Mouse (Mus musculus) cerebellum, adult 2 months (tissue): Measurements from ENCODE around the gene Syngr4.

Source experiments
- CTCF ChIP-seq: fragments of 200-500 bp; IDR thresholded peaks from 2 replicates; pipeline ENCODE4 v1.5.1; 2011; ENCODE audit warnings: low read depth, mild to moderate bottlenecking, control low read depth, low read length, moderate library complexity, borderline replicate concordance; ENCODE audit not compliant: insufficient read depth
- POLR2A ChIP-seq: fragments of 200-500 bp; IDR thresholded peaks from 2 replicates; pipeline ENCODE4 v1.6.1; 2011; ENCODE audit warnings: low read length, control low read depth, borderline replicate concordance; ENCODE audit not compliant: insufficient read depth

DNA sequence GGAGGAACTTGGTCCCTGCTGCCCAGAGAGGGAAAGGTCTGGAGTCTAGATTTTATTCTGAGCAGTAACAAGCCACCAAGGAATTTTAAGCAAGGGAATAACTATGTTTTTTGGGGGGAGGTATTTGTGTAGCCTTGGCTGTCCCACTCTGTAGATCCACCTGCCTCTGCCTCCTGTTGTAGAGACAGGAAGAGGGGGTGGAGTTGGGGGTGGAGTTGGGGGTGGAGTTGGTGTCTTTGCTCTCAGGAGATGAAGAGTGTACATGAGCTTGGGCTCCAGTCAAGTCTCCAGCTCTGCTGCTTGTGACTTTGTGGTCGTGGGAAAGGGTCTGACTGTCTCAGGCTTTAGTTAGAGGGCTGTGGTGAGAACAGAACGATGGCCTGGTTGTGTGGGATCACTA lies 15.5 kb downstream of the Syngr4 start:
- TF ChIP-seq POLR2A (no peak), CTCF (no peak)
